Mouse (Mus musculus) yolk sac, embryonic 10.5 days (tissue): ENCODE results near the gene Setd1a.

Experiments
- DNase-seq: peaks from one replicate; pipeline ENCODE4 v3.0.0-alpha.2; 2017; ENCODE audit warnings: low spot score

Gene Setd1a

DNA sequence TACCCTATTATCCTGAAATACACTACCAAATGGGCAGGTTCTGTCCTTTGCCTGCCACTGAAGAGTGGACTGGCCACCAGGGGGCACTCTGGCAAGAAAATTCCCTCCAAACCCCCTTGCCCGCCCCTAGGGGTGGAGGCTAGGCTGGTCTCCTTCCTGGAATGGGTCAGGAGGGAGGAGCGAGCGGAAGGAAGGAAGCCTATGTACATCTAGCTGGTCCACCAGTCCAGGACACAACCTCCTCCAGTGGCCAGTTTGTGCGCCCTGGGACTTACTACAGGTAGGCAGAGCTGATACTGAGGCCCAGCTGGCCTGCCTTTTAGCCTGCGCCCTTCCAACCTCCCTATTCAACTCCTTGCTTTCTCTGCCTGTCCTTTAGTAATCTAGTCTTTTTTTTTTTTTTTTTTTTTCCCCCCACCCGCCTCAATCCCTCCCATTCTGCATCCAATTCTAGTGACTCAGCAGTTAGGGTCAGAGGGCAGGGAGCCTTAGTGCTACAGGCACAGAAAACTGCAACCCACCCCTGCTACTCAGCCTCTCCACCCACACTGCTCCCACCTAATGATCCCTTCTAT, 24.1 kb downstream of the Setd1a start, which contains the start of gene Hsd3b7:
Hsd3b7 (plus strand) TSS at position 170 of the 575 bp plus-strand sequence.
- DNase-seq = peak; percentile 91

DNA sequence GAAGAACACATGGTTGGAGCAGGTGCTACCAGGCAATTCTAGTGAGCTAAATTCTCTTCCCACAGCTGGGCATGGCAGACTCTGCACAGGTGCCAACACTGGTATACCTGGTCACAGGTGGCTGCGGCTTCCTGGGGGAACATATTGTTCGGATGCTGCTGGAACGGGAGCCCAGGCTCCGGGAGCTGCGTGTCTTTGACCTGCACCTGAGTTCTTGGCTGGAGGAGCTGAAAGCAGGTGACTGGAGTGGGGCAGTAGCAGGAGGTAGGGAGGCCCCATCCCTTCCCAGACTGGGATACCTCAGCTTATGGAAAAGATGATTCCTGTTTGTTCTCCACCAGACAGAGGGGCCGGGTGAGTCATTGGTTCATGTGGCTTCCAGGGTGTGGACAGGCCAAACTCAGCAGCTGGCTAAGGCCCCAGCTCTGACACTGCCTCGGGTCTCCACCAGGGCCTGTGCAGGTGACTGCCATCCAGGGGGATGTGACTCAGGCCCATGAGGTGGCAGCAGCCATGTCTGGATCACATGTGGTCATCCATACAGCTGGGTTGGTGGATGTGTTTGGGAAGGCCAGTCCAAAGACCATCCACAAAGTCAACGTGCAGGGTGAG, 24.6 kb downstream of the Setd1a start:
- DNase-seq = no peak

DNA sequence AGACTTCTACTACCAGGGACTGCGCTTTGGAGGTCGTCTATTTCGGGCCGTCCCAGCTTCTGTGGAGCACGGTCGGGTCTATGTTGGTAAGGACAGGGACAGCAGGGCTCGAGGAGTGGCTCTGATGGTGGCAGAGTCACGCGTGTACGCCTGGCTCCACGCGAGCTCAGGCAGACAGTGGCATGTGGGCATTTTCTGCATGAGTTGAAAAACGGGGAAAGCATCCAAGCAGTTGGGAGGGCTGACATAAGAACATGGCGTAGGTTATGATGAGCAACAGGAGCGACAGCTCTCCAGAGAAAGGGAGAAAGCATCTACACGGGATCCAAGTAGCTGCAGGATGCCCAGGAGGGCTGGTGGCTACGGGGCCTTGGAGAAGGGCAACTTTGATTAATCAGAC, 25.8 kb downstream of the Setd1a start:
- DNase-seq = no peak

DNA sequence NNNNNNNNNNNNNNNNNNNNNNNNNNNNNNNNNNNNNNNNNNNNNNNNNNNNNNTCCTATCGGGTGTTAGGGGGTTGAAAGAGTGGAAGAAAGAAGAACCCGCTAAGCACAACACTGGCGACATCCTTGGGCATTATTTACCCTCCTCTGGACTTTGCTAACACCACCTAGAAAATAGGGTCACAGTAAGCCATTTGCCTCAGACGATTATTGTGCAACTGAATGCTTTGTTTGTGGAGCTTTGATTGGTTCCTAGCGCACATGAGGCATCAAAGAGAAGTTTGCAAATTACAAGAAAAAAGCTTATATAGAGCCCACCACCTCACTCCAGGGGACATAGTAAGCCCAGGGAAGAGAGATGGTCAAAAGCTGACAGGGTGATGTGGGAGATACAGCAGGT, 32.4 kb downstream of the Setd1a start:
- no peak for DNase-seq

DNA sequence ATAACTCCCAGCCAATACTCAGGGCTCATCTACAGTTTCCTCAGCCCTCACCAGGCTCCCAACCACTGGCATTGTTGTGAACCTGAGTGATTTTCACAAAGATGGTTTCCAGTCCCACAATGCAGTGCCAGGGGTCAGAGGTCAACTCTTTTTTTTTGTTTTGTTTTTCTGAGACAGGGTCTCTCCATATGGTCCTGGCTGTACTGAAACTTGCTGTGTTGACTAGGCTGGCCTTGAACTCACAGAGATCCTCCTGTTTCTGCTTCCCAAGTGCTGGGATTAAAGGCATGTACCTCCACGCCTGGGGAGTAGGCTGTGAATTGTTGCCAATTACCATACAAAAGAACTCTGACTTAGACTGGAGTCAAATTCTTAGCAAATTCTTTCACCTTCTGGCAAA, 33.4 kb downstream of the Setd1a start:
- no peak for DNase-seq

DNA sequence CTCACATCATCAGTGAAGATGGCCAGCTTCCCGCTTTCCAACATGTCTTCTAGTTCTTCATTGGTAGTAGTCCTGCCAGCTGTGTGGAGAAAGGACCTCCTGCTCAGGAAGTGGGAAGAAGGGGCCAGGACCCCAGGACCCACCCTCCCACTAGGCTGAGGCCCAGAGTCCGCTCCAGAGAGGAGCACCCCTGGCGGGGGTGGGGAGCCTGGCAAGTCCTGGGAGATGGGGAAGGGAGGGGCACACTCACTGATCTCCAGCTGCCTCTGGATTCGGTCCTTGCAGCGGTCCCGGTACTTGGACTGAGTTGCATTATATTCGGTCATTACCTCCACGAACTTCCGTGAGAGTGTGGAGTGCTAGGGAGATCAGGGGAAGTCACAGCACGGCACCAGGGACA, 34.2 kb downstream of the Setd1a start:
- no peak for DNase-seq

DNA sequence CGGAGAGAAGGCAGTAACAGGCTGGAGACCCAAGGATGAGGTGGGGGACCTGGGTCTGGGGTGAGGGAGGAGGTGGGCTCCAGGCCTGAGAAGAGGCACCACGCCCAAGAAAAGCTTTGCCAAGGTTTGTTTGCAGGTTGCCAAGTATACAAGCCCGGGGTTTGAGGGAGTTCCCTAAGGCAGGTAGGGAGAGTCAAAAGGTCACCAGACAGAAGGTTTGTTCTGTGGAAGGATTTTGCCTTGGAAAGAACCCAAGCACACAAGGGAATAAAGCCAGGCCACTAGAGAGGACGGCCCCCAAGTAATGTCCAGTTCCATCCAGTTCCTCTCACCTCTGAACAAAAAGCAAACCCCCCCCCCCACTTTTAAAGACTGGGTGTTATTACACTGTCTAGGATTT, 34.8 kb downstream of the Setd1a start:
- DNase-seq = no peak

DNA sequence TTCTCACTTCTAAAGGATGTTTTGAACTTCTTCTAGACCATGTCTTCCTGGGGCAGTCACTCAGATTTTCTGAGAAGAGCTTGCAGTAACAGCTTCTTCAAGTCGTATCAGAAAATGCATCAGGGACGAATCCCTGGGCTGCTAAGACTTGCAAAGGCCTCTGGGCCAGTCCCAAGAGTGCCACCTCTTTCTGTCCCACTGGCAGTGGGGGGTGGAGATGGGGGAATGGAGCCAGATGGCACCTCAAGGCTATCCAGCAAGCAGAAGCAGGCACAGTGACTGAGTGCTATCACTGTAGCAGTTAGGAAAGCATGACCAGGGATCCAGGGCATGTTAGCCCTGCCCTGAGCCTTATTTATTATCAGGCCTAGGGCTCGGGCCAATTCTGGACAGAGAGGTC, 35.8 kb downstream of the Setd1a start:
- no peak for DNase-seq

DNA sequence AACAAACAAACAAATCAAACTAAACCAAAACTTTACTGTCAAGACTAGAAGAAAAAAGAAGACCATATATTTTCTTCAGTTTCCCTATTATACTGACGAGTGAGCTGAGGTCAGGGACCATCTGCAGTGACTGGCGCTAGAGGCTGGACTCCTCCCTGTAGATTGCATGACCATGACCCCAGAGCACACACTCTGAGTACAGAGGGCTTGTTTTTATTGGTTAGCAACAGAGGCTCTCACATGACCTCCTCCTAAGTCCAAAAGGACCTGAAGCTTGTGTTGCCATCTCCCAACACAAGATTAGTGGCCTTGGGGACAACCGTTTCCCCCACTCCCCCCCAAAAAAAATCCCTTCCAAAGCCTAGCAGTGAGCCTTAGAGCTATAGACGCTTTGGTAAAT, 37.4 kb downstream of the Setd1a start:
- no peak for DNase-seq

DNA sequence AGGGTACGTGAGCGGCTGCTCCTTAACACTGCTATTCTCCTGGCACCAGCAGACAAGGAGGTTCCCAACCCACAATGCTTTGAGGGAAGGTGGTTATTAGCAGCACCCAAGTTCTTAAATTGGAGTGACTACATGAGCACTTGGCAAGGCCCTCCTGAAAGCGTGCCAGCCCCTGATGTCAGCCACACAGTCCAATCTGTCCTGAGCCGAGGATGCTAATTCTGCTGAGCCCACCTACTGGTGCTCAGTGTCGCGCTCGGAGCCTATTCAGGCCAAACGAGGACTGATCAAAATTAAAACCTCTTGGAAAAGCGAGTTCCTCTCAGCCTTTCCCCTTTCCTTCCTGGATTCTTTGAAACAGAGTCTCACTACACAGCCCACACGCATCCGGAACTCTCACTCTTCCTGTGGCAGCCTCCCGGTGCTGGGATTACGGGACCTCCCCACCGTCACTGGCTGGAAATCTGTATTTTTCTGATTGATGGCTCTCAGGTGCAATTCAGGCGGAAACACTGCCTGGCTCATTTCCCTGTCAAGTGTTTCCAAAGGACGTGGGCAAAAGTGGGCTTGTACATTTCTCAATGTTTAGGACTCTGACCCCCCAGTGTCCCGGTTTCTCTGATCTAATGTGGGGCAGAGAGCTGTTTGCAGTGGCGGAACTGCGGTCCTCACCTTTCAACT, 37.9 kb downstream of the Setd1a start:
- no peak for DNase-seq

DNA sequence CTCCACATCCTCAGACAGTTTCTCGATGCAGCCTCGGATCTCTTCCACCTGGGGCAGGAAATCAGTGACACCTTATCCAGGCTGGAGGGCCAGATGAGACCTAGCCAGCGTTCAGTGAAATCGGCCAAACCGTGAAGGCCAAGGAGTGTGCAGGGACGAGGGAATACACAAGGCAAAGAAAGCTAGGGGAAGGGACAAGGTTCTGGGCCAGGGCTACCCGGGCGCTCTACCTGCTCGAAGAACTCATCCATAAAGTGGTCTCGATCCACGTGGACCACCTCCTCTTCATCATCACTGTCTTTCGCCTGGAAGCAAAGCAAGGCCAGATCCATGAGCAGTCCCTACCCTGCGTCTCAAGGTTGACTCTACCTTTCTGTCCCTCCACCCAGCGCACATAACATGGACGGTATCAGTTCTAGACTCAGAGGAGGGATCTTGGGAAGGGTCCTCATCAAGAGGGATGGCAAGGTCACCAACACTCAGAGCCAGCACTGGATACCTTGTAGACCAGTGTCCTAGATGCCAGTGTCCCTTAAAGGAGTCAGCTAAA, 38.7 kb downstream of the Setd1a start:
- DNase-seq = no peak

DNA sequence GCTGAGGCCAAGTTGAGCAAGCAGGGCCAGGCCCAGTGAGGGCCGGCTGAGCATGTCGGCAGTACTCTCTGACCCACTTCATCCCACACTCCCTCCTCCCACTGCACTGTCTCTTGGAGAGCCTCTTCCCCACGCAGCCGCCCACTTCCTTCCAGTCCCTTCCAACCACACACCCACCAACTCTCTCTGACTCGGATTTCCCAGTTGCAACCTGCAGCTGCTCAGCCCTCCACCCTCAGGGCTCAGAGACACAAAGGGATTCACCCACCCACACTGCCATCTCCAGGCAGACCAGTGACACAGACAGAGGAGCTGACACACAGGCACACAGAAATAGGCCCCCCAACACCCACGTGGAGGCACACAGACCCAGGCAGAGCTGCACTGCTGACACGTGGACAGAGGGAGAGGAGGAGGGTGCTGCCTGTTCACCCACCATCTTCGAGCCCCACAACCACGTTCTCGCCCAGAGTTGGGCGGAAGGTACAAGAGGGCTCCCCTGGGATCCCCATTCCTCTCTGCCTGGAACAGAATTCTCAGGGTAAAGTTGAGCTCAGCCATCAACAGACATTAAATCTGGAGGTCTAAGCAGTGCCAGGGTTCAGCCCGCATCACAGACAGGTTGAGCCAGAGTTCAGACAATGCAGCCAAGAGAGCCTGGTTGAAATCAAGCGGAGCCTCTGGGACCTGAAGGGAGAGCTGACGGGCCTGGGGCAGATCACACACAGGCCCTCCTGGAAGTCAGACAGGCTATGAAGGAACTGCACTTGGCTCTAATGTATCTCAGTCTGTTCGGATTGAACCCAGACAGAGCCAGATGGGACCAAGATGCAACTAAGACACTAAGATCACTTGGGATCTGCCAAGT, 39.7 kb downstream of the Setd1a start:
- no peak for DNase-seq

DNA sequence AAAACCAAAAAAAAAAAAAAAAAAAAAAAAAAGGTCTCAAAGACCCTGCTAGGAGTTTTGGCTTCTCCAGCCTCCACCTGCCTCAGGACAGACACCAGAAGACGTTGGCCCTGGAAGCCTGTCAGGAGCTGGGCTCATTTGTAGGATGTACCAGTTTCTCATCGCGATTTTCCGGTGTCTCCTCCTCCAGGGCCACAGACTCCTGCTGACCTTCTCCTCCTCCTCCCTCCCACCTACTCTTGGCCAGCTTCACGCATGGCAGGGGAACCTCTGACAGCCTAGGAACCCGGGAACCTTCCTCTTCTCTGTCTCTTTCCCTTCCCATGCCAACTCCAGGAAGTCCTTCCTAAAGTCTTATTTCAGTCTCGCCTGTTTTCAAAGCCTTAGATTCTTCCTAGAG, 40.6 kb downstream of the Setd1a start:
- no peak for DNase-seq

DNA sequence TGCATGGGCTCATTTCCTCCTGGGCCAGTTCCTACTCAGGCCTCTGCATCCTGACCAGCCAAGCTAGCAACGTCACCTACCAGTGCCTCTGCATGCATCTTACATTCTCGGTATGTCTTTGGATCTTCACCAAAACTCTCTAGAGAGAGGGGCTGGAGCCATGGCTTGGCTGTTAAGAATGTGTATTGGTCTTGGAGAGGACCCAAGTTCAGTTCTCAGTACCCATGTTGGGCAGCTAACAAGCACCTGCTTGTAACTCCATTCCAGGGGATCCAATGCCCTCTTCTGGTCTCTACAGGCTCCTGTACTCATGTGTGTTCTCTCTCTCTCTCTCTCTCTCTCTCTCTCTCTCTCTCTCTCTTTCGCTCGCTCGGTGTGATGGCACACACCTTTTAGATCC, 41.3 kb downstream of the Setd1a start:
- DNase-seq = no peak

DNA sequence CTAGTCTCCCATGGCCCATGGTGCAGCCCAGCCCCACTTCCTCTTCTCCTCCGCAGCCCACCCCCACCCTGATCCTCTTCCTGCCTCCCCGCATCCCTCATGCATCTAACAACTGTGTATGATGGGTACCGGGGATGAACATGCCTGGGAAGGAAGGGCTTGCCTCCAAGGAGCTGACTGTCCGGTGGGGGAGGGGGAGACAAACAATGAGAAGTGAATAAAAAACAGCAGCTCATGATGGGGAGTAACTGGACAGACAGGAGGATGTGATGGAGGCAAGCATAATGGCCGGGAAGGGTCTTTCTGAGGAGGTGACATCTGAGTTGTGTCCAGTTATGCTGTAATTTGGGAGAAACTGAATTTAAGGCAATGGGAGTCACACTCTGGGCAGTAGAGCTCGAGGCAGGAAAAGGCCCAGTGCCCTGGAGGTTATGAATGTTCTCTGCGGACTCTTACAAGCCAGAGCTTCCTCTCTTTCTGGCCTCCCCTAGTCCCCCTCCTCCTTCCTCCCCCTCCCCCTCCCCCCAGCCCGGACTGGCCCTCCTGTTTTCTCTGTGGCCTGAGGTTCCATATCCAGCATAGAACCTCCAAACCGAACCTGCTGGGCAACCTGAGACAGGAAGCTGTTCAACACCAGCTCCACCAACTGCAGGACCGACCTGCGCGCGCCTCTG, 44.5 kb downstream of the Setd1a start:
- no peak for DNase-seq

DNA sequence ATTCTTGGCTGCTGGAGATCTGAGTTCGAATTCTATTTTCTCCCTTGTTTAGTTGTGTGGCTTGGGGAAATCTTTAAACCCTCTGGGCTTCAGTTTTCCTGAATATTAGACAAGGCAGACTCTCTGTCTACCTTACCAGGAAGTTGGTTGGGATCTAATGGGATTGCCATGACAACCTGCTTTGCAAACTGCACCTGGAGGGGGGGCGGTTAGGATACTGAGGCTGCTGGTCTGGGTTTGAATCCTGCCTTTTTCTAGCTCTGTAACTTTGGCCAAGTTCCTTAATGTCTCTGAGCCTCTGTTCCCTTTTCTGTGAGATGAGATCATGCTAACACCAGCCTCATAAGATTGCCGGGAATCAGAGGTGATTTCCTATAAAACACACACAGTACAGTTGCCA, 46.0 kb downstream of the Setd1a start:
- DNase-seq = no peak

DNA sequence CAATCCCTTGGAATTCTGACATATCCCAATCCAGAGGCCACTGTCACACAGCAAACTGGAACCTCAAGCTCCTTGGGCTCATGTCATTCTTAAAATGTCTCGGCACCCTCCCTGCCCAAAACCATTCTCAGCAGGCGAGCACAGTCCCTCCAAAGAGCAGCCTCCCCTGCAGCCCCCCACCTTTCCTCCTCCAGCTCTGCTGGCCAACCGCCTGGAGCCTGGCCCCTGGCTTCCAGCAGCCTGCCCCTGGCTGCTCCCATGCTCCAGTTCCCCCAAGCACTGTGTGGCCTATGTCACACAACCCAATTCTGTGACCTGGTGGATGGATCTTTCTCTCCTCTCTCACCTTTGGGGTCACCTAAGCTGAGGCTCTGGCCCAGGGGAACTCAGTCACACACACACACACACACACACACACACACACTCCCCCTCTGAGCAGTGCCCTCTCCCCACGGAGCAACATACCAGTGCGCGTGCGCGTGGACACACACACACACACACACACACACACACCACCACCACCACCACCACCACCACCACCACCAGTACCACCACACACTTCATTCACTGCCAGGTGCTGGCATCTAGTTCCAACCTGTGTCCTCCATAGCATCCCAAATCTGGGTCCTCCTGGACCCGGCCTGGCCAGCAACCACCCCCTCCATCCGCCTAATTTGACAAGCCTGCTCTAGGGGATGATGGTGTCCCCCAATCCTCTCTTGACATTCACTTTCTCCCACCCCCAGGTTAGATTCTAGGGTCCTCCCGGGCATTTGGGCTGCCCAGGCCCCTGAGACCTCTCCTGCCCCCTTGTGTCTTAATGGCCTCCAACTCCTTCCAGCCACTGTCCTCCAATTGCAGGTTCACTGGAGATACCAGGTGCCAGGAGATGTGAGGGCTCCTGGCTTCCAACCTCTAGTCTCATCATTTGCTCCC, 47.0 kb downstream of the Setd1a start:
- no peak for DNase-seq

DNA sequence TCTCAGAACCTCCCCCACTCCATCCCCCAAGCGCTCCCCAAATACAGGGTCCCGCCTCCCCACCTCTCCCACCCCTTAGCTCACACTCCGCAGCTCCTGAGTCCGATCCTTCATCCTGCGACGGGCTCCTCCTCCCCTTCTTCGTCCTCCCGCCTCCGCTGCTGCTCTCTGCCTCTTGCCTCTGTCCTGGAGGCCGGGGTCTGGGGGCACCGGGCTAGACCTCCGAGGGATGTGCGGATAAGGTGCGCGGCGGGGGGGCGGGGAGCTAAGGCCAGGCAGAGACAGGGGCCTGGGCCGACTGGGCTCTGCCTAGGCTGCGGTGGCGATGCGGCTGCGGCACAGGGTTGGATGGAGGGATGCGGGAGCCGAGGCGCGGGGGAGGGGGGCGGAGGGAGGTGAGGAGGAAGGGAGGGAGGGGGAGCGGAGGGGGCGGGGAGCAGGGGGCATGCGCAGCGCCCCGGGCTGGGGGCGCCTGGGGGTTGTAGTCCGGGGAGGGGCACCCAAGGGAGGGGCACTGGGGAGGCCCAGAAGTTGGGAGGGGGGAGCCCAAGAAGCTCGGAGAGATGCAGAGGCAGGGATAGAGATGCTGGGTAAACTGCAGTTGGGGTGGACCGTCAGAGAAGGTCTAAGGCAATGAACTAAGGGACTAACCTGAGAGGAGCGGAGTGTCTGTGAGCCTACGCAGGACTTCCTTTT, 47.9 kb downstream of the Setd1a start, which contains the start of the genes Stx4a and Stx1b:
Stx4a (plus strand) TSS at position 119 of the 696 bp plus-strand sequence.
Stx1b (minus strand) TSS at position 374 of the 696 bp plus-strand sequence.
- no peak for DNase-seq

DNA sequence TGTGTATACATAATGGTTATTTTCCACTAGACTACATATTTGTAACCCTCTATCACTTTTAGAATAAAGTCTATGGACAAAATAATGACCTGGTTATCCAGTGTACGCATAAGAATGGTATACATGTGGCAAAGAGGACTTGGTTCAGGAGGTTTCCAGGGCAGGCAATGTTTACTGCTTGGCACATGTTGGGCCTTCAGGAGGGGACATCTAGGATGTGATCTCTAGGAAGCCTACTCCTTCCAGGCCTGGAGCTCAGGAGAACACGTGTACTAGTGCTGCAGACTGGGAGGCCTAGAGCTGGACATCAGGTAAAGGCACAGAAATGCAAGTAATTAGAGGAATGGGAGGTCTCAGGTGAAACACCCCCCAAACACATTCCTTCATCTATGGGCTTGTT, 59.1 kb downstream of the Setd1a start:
- no peak for DNase-seq

DNA sequence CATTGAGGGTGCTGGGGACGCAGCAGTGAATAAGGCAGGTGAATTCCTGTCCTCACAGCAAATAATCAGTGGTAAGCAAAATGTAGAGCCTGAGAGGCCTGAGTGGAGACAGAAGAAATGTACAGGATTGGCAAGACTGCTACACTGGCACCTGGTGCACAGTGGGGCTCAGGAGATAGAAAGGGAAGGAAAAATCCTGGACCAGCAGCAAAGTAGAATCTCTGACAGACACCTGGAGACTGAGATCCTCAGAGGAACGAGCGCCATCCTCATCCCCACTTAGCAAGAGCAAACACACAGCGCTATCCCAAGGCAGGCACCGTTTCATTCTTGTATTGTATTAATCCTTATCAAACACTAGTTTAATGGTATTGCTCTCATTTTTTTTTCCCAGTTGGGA, 61.0 kb downstream of the Setd1a start:
- no peak for DNase-seq
